Mouse (Mus musculus): ENCODE data around the gene Nsl1.

DNA sequence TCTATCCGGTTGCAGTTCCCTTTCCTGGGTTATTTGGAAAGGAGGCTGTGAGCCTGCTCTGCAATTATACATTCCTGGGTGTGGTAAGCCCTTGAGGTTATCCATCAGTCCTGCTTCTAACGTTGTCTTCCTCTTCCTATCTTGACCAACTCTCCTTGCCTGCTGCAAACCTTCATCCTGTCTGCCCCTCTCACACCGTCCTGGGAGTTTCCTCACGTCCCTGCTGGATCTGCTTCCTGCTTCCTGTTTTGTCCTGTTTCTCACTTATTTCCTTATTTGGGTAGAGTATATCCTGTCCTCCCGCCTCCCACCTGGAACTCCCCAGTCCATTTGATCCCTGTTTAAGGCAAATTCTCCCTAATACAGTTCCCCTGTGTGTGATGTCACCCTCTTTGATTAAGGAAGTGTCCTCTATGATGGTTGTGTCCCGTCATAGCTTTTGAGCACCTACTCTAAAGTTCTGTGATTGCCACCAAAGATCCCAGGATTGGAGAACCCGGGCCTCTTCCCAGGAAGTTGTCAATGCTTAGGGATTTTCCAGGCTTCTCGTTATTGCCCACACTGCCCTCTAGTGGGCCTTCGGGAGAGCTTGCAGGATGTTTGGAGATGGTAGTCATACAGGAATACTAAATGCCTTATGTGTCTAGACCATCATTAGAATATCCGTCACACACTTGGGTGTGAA lies 12.5 kb downstream of the Nsl1 start:
- TF ChIP-seq CTCF (IDR thresholded peaks at IDR 0.05) = peak; percentile 87
- no peak for TF ChIP-seq EP300 (IDR thresholded peaks at IDR 0.05)

All from lung, postnatal 0 days (tissue).